Mouse (Mus musculus) Patski (cell line): ENCODE measurements around the gene Spo11. TPM values are rescaled to one million over a fixed set of nuclear protein-coding genes. Genes with fewer than 3 reads are reported as not detected.

Experiments
- ATAC-seq: fragments of 100-300 bp; one replicate; pipeline ENCODE4 v1.8.0; 2021
- CTCF ChIA-PET: fragments of 350-600 bp; sonication (Branson Sonifier 250); formaldehyde crosslinking; loops from one replicate; lab custom pipeline; 2022; ENCODE audit warnings: inconsistent platforms; lab: Charles Lee
- POLR2A ChIA-PET: fragments of 350-600 bp; sonication (Branson Sonifier 250); formaldehyde crosslinking; loops from one replicate; lab custom pipeline; 2022; ENCODE audit warnings: antibody characterized with exemption, inconsistent platforms; lab: Charles Lee
- DNase-seq: peaks from one replicate; pipeline ENCODE4 v3.0.0-alpha.2; 2011; ENCODE audit warnings: low read depth, low spot score
- H3K27me3 ChIP-seq: fragments of 371-371 bp; one replicate; pipeline ENCODE4 v1.5.1; 2021
- CTCF ChIP-seq: fragments of 100-300 bp; IDR thresholded peaks from one replicate; pipeline ENCODE4 v1.5.1; 2021
- in situ Hi-C: fragments of 300-500 bp; cut with MboI; formaldehyde crosslinking; loops from 3 replicates; pipeline ENCODE4 v1.11.1; 2018; ENCODE audit warnings: low pct_unique_long_range_greater_than_20kb, mixed read lengths
- polyA plus RNA-seq: library from polyadenylated mRNA; unstranded; gene quantifications from one replicate; pipeline ENCODE4 v1.2.3, GENCODE M21; 2021

The Spo11 gene
- polyA plus RNA-seq, 1 experiment from 2014 or later: 1.3 TPM

- POLR2A ChIA-PET: no interaction called here
- CTCF ChIA-PET: no interaction called here
- ATAC-seq (no peak), DNase-seq (no peak)
- in situ Hi-C loops: no loop called here
- H3K27me3 ChIP-seq: no peaks in the 10 kb centered on the region
- TF ChIP-seq CTCF: no peak
These were observed 38.5 kb upstream of the Spo11 start for GRCm38 (mm10) chr2:172938761-172939638.

- in situ Hi-C loops: no loop called here
- POLR2A ChIA-PET: no interaction called here
- H3K27me3 ChIP-seq: no peaks in the 10 kb centered on the region
- DNase-seq: no peak
- no peak for TF ChIP-seq CTCF
- CTCF ChIA-PET: no interaction called here
- no peak for ATAC-seq
These were observed 37.9 kb upstream of the Spo11 start for GRCm38 (mm10) chr2:172939639-172940002.

- ATAC-seq (peak; percentile 63), DNase-seq (no peak)
- TF ChIP-seq CTCF: no peak
- ChIA-PET CTCF (no interaction called here), POLR2A (interaction anchor here (1.1 kb wide), 1 partner anchor 11 kb away, joined by 3 read pairs; no protein-coding TSS in a partner anchor)
- no peaks in the 10 kb centered on the region for H3K27me3 ChIP-seq
- in situ Hi-C loops: no loop called here
These were observed 37.3 kb upstream of the Spo11 start, which contains the start of gene Bmp7 for GRCm38 (mm10) chr2:172940003-172940798. Bmp7 (minus strand) TSS chr2:172940321.

GRCm38 (mm10) chr2:172940799-172941163 is 36.7 kb upstream of the Spo11 start:
- no peak for ATAC-seq
- ChIA-PET POLR2A (interaction anchor here (1.1 kb wide), 1 partner anchor 12 kb away, joined by 3 read pairs; no protein-coding TSS in a partner anchor), CTCF (no interaction called here)
- no peak for TF ChIP-seq CTCF
- in situ Hi-C loops: no loop called here
- no peaks in the 10 kb centered on the region for H3K27me3 ChIP-seq
- DNase-seq: no peak

GRCm38 (mm10) chr2:172949051-172949450 is 28.4 kb upstream of the Spo11 start:
- no peak for TF ChIP-seq CTCF
- in situ Hi-C loops: no loop called here
- POLR2A ChIA-PET: interaction anchor here (0.6 kb wide), 1 partner anchor 252 kb away, joined by 3 read pairs; no protein-coding TSS in a partner anchor
- H3K27me3 ChIP-seq: no peaks in the 10 kb centered on the region
- DNase-seq (no peak), ATAC-seq (no peak)
- CTCF ChIA-PET: no interaction called here

GRCm38 (mm10) chr2:172950119-172950676 is 27.3 kb upstream of the Spo11 start:
- POLR2A ChIA-PET: no interaction called here
- in situ Hi-C loops: no loop called here

GRCm38 (mm10) chr2:172950722-172951121 is 26.8 kb upstream of the Spo11 start:
- no peak for ATAC-seq
- POLR2A ChIA-PET: no interaction called here

More at GRCm38 (mm10) chr2:172950119-172950676, 27.3 kb upstream of the Spo11 start:
- DNase-seq (no peak), ATAC-seq (no peak)
- no peak for TF ChIP-seq CTCF
- H3K27me3 ChIP-seq: no peaks in the 10 kb centered on the region
- CTCF ChIA-PET: no interaction called here

GRCm38 (mm10) chr2:172951976-172952375 is 25.5 kb upstream of the Spo11 start:
- ATAC-seq: no peak
- H3K27me3 ChIP-seq: no peaks in the 10 kb centered on the region
- TF ChIP-seq CTCF: no peak
- ChIA-PET CTCF (no interaction called here), POLR2A (no interaction called here)
- in situ Hi-C loops: no loop called here
- DNase-seq: no peak

More at GRCm38 (mm10) chr2:172950722-172951121, 26.8 kb upstream of the Spo11 start:
- CTCF ChIA-PET: no interaction called here
- no peak for DNase-seq
- TF ChIP-seq CTCF: no peak
- no peaks in the 10 kb centered on the region for H3K27me3 ChIP-seq
- in situ Hi-C loops: no loop called here

- in situ Hi-C loops: no loop called here
- TF ChIP-seq CTCF: no peak
- CTCF ChIA-PET: no interaction called here
- DNase-seq (no peak), ATAC-seq (no peak)
- POLR2A ChIA-PET: no interaction called here
- no peaks in the 10 kb centered on the region for H3K27me3 ChIP-seq
These were observed 18.9 kb upstream of the Spo11 start for GRCm38 (mm10) chr2:172958579-172958978.

- DNase-seq: no peak
- ATAC-seq: peak; percentile 13
- in situ Hi-C loops: no loop called here
- no peak for TF ChIP-seq CTCF
- ChIA-PET CTCF (interaction anchor here (1.0 to 1.4 kb wide), 2 partner anchors 12 to 98 kb away, joined by 3 to 4 read pairs; no protein-coding TSS in a partner anchor), POLR2A (no interaction called here)
- no peaks in the 10 kb centered on the region for H3K27me3 ChIP-seq
These were observed 18.3 kb upstream of the Spo11 start for GRCm38 (mm10) chr2:172959006-172959768.
